Mouse (Mus musculus): Measurements from ENCODE around the gene Tmbim6.

GRCm38 (mm10) chr15:99453153-99453900, 60.6 kb downstream of the Tmbim6 start:
- TF ChIP-seq CTCF (IDR thresholded peaks at IDR 0.05; ENCODE audit: low read depth, low read length) (no peak), TAL1 (conservative IDR thresholded peaks at IDR 0.05; ENCODE audit: low read depth, low read length) (no peak), POLR2AphosphoS5 (IDR thresholded peaks at IDR 0.05; ENCODE audit: insufficient replicate concordance, low read depth, low read length) (no peak), GATA1 (IDR thresholded peaks at IDR 0.05; ENCODE audit: borderline replicate concordance, low read length) (no peak)
